Mouse (Mus musculus) common myeloid progenitor, adult 5-6 weeks (primary cell): ENCODE measurements at regions not wholly inside any gene's neighbourhood (a gene's known extent, or its start where the extent isn't known, plus 50 kb on each side); places are given as distances from the start of the nearest gene placed in this dataset.
A peak's percentile ranks its signal among the peaks of the same experiment; 100 is the strongest.

ENCODE experiments used
- ATAC-seq: replicated peaks from 2 replicates; pipeline ENCODE4 v1.8.0; 2016; ENCODE audit warnings: low read depth, mild to moderate bottlenecking, moderate TSS enrichment, inconsistent platforms; ENCODE audit not compliant: poor library complexity, severe bottlenecking

DNA sequence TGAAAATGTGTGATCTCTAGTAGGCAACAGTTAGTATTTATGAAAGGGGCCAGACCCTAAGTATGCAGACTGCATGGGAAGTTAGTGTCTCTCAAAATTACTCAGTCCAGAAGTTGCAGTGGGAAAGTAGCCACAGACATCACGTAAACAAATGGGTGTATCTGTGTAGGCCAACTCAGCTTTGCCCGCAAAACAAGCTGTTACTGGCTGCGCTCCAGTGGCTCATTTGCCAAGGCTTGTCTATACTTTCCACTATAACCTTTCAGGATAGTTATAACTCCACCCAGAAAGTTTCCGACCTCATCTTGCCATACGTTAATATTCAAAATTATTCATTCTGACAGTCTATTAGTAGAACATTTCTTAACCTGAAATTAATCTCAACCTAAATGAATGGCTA is 222.4 kb upstream of the Atp2b1 start:
- ATAC-seq: no peak

DNA sequence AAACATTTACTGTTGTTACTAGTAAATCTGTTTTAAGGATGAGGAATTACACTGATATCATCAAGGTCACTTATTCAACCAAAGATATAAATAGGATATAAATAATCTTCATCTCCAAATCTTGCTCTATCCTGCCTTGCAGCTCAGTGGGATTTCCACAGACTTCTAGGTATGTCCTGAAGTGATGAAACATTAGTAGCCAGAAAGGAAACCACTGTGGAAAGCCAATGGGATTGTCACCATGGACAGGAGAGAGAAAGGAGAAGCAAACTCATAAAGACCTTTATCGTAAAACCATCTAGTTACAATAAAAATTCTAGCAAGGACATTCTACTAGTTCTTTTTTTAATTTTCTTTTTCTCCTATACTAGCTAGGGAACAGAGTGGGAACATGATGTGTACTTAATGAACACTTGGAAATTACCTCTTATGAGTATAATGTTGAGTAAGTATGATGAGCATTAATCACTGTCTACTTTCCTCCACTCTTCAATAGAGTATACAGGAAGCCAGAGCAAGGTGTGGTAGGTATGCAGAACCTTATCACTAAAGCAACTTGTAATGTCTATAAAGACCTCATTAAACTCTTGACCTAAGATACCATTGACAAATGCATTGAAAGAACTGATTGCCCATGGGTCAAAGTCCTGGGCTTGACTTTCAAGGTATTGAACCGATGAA is 219.4 kb upstream of the Atp2b1 start:
- ATAC-seq: no peak

DNA sequence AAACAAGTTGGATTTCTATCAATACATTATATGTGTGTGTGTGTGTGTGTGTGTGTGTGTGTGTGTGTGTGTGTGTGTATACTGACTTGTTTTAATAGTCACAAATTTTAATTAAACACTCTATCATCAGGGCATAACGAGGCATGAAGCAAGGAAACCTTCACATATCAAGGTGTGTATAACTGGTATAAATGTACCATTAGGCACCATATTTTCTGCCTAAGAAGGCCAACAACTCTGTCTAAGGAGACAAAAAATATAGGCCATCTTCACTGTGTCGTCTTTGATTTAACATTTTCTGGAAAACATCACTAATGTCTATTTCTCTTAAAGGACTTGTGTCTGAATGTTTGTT is 218.9 kb upstream of the Atp2b1 start:
- ATAC-seq: no peak

DNA sequence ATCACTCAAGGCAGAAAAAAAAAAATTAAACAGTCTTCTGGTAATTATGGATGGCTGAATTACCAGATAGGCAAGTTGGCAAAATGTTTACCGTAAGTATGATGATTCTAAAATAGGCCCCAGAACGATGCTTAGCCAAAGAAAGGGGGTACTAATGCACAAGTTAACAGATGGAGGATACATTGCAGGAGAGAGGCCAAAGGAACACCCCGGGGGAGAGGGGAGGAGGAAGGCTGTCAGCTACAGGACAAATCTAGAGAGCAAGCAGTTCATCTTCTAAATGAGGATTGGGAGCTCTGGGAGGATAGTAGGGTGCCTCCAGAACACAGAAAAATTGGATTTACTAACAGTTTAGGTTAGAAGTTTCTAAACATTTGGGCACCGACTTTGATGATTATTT is 216.3 kb upstream of the Atp2b1 start:
- no peak for ATAC-seq

DNA sequence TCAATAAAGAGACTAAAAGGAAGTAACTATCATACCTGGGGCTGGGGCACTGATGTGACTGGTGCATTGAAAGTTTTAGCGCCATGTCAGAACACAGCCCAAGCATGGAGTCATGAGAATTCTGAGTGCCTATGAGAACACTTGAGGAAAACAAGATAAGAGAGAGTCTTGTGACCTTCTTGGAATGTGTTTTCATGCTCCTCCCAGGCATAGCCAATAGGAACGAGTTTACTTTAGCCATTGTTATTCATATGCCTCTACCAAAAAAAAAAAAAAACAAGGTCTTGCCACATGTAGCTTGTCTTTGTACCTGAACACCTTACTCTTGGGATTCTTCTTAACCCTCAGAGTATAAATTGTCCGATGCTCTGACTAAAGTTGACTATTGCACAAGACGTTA is 214.6 kb upstream of the Atp2b1 start:
- ATAC-seq: no peak

DNA sequence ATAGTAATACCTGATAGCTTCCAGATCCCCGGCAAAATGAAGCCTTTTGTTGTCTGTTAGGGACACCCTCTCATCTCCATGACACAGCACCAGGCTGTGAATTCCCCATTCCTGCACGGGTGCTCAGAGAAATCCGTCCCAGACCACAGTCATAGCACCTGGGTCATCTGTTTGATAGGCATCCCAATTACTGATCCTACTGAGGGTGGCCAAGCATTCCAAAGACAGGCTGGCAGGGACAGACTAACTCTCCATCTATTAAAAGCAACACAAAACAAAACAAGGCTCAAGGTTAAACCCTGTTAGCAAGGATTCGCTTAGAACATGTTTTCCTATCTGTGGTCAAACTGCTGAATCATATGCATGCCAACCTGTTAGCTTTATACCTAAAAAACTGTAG is 213.8 kb upstream of the Atp2b1 start:
- ATAC-seq: no peak

DNA sequence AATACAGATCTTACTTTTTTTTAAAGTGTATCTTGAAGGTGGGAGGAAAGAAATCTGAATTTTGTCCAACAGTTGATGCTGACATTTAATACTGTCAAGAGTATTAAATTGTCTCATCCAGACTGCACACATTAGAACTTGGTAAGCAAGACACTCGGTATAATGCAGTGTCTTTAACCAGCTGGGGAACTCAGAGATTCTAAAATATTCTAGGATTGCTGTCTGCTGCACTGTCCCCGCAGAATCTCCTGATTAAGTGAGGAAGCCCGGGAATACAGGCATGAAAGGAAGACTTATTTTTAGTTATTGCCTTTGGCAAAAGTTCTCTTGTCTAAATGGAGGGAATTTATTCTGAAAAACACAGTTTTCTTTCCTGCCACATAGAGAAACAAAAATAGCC is 212.9 kb upstream of the Atp2b1 start:
- no peak for ATAC-seq

DNA sequence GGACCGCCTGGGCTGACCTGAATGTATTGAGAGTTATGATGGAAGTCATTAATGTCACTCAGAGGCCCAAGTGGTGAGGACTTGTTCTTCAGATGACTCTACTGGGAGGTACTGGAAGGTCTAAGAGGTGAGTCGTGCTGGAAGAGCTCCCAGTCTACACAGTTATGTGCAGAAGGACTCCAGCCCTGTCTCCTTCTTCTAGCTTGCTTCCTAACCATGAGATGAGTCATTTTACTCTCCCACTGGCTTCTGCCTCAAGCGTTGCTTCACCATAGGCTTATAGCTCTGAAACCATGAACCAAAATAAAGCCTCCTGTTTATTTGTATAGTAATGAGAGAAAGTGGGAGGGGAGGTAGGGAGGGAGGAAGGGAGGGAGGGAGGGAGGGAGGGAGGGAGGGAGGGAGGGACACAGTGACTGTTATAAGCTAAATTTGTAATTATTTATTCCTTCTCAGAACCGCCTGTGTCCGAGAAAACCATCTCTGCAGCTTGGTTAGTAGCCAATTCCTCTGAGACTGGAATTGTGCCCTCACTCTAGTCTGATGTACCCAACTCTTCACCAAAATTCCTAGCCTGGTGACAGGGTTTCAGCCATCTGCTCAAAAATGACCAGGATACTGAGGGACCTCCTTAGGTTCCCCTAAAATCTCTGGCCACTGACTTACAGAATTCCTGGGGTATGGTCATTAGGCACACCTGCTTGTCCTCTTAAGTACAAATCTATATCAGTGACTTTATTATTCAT is 211.6 kb upstream of the Atp2b1 start:
- ATAC-seq: no peak

DNA sequence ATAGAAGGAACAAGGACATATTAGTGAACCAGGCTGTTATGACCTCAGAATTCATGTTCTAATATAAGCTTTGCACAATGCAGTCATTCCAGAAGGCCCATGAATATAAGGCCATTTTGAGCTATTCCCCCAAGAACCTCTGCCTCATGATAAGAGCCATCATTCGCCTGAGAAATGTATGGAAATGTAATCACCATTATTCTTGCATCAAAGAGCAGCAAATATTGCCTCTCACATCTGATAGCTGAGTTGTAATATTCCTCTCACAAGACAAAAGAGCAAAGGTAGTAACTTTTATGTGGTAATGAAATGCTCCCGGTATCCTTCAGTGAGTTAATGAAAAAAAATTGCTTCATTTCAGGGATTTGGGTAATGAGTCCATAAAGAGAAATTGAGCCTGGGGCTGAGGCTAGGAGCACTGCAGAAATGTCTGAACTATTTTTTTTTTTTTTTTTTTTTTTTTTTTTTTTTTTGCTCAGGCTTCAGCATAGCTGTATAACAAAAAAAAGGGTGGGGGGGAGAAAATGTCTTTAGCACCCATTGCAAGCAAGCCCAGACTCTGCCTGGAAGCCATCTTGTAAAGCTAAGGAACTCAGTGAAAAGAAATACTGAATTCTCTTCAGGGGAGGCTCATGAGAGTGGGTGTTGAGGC is 210.4 kb upstream of the Atp2b1 start:
- no peak for ATAC-seq

DNA sequence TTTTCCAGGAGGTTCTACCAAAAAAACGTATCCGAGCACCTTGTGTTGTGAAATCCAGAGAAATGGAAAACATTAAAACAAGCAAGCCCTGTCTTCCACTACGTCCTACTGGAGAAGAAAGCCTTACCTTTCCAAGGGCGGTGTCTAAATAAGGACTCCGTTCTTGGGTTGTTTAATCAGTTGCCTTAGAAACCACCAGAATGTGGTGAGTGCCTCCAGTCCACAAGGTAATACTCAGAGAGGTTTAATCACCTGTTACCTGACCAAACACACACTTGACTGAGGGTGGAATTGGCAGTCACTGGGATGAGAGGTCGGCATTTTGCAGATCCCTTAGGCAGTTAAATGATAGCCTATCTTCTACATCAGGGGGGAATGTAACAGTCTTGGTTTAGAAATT is 209.6 kb upstream of the Atp2b1 start:
- ATAC-seq: no peak

DNA sequence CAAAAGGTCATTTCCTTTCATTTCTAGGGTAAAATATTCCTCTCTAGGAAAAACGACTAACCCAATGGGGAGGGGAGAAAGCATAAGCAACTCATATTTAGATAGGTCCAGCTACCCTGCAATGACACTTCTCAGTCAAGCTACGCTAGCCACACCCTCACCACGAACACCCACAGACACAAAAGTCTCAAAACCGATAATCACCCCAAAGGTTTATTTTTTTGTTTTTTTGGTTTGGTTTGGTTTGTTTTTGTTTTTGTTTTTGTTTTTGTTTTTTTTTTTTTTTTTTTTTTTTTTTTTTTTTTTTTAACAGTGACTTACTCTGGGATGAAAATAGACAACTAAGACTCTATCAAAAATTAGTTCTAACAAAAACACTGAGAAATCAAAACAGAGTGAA is 196.3 kb upstream of the Atp2b1 start:
- ATAC-seq: no peak

DNA sequence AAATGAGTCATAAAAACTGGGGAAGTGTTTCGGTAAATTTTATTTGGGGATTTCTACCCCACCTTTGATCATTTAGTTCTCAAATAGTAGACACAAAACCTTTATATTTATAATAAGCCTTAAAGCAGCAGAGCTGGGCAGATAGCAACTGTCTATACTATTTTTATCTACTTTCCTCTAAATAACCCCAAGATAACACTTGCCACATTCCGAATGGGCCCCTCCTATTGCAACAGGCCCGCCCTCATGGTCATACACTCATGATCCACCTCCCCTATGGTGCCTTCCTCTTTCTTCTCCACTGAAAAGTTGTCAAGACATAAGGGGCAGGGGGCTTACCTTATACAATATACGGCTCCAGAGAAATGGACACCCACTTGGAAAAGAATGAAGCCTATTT is 195.5 kb upstream of the Atp2b1 start:
- ATAC-seq: peak; percentile 70

DNA sequence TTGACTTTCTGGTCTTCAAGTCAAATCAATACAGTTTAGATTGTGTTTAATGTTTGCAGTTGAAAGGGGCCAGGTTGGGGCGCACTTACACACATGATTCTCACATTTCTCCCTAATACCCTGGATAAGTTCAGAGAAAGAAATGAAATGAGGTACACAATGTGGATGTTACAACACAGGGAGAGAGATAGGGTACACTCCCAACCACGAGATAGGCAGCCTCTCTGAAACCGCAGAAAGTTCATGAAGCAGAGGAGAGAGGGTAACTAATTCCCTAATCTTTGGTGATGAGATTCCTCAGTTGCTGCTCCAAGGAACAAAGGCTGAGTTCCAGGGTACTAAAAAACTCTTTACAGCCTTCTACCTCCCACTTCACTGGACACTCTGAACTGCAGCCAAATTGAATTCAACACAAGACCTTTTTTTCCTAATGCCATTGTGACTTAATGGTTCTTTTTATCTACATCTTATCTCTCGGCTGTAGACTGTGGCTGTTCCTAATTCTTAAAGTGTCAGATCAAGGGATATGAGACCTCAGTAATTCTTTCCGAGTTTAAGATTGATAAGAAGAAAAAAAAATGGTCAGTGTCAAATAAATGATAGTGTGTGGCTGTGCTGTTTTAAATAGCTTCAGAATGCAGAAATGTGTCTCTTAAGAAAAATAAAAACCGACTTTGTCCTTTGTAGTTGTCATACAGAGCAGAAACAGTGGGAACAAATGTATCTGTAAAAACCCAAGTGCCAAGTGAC is 193.8 kb upstream of the Atp2b1 start:
- ATAC-seq: peak; percentile 50; the same call in 1 of the 2 replicates

DNA sequence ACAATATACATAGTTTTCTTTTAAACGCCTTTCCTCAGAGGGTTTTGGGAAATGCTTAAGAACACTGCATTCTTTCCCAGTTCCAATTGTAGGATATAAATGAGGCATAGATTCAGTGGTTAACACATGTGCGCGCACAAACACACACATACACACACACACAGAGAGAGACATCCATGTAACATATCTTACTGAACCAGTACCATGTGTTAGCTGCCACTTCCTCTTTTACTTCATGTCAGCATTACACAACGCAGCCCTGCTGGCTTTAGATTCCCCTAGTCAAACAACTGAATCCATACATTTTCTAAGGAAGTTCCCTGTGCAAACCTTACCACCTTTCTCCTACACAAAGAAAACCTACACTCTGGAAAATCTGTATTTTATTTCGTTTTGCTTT is 189.1 kb upstream of the Atp2b1 start:
- peak; percentile 94 for ATAC-seq

DNA sequence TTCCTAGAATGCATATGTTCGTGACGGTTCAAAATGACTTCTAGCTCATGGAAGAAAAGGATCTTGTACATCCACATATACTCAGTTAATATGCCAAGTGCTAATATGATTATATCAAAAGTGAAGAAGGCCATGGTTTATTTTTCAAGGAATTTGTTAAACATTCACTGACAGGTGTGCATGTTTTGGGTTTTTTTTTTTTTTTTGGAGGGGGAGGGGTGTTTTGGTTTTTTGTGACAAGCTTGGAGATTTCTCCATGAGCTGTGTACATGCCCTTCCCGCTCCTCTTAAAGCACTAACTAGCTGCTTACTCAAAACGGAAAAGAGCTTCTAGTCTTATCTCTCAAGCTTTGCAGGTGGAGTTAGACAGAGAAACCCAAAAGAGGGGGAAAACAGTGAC is 187.1 kb upstream of the Atp2b1 start:
- no peak for ATAC-seq

DNA sequence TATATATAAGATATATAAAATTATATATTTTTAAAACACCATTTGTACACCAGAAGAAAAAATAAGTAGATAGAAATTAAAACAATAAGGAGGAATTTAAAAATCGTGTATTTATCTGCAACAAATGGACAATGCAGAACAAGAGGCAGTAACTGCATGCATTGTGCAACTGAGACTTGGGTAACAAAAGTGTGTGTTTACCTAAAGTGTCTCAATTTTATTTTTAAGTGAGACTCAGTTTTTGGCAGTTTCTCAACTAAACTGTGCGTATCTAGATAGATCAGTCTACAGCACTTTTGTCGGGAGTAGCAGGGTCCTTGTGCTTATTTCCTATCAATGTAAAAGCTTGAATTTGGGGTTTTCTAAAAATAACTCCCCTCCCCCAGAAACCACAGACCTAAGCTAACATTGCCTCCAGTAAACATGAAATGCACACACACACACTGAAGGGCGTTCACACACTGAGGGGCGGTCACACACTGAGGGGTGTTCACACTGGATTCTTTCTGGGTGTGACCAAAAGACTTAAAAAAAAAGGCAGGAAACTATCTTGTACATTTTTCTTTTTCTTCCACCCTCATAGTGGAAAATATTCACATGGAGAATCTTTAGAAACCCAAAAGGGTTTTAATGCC is 185.7 kb upstream of the Atp2b1 start:
- peak; percentile 60; the same call in 1 of the 2 replicates for ATAC-seq

DNA sequence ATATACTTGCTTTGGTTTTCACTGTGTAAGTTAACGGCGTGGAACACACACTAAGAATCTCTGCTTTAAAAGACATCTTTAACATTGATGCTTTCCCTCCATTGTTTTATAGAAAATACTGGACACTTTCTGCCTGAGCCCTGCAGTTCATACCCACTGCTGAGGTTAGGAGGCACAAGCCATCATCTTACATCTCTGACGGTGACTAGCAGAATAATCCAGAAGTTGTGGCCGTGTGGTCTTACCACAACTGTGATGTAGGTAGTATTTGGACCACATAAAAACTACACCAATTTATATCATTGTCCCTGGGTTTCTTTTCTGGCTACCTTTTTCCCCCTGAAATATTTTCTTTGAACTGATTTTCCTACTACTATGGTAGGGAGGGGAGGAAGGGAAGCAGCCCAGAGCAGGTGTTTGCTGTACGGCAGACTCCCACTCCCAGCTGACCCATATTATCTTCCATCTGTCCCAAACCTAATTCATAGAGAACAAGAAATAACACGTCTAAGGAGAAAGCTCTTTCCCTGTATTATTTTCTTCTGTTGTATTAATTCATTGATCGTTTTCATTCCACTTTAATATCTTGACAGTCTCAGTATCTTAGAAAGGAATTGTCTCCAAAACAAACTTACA is 180.1 kb upstream of the Atp2b1 start:
- peak; percentile 92 for ATAC-seq

DNA sequence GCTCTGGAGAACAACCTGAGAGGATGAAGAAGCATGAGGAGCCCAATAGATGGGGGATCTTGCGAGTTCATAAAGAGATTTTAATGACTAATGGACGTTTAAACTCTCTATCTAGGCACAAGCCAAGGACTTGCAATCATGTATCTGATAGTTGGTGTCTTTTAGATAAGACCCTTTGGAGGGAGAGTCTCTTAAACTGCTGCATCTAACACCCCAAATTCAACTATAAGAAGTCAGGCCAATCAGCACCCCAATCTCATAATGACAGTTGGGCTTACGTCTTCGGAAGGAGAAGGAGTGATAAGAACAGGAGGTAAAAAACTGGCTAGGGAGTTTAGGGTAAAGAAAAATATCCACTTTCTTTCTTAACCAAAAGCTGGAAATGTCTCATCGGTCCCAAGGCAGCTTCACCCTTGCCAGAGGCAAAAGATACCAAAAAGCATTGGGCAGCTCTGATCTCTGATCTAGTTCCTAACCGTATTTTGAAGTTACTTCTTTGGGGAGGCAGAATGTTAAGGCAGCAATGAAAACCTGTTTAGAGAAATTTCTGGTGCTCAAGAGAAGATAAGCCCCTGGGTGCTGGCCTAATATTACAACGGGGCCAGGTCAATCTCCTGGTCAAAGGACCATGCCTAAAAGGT is 173.6 kb upstream of the Atp2b1 start:
- ATAC-seq: no peak

DNA sequence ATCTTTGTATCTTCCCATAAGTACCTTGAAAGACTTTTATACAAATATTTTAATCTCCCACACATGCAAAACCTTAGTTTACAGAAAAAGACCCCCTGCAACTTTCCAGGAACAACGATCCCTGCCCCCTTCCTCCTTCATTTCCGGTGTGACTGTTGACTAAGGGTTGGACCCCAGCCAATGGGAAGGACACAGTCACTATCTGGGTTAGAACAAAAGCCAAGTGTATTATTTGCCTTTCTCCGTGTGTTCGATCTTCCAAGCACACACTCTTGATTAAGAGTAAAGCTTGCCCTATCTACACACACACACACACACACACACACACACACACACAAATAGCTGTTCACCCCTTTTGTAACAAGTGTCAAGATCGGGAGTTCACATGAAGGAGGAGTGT is 172.8 kb upstream of the Atp2b1 start:
- ATAC-seq: no peak
